Mouse (Mus musculus): ENCODE measurements around the gene Gm29276. TPM values are rescaled to one million over a fixed set of nuclear protein-coding genes. Genes with fewer than 3 reads are reported as not detected.
"Not testable (repeated sequence)": the region's sequence is repeated elsewhere in the genome, so short reads cannot be mapped to it uniquely, and the experiment has no call there.

Gm29276 gene
- not detected in 2 replicates for polyA plus RNA-seq (2014; fragmentation: Nextera tagmentation; extraction: Ambion mirVana)

DNA sequence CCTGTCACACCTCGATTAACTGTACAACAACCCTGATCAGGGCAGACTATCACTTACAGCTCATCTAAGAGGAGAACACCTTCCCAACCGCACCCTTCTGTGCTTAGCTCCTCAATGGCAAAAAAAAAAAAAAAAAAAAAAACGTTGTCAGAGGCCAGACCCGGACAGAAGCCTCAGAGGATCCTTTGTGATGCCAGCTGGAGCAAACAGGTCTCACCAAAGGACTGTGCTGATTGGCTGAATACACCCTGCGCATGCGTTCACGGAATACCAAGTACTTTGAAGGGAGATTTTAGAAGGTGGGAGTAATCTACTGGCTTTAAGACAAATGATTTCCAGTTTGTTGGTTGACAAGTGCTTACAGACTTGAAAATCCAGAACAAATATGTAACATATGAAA, at the start of gene Gm29276:
Gm29276 (minus strand) TSS at position 101 of the 400 bp plus-strand sequence.
- not testable (repeated sequence) for H3K4me3 ChIP-seq (ENCODE audit: low read depth, low read length); ATAC-seq (ENCODE audit: low read depth); H3K9ac ChIP-seq (ENCODE audit: low read depth, low read length); H3K27ac ChIP-seq (replicated peaks; ENCODE audit: low read depth, low read length); DNase-seq (ENCODE audit: low spot score); H3K4me2 ChIP-seq (ENCODE audit: low read depth, low read length); H3K4me1 ChIP-seq (ENCODE audit: control insufficient read depth, insufficient read depth, low read length); H3K9me3 ChIP-seq (ENCODE audit: control insufficient read depth, low read length); H3K27me3 ChIP-seq (replicated peaks; ENCODE audit: control insufficient read depth, insufficient read depth, low read length); H3K36me3 ChIP-seq (ENCODE audit: control insufficient read depth, insufficient read depth, low read length)
- WGBS = no CpG with 5 or more reads among the region's 7 CpGs

Data from embryonic facial prominence, embryonic 14.5 days (tissue).